Mouse (Mus musculus) brain, adult 2 months (tissue): ENCODE results near the gene Rpl7a.

Experiments used
- DNase-seq: peaks from one replicate; pipeline ENCODE4 v3.0.0; 2011; ENCODE audit warnings: low read depth, low spot score

The Rpl7a gene

DNA sequence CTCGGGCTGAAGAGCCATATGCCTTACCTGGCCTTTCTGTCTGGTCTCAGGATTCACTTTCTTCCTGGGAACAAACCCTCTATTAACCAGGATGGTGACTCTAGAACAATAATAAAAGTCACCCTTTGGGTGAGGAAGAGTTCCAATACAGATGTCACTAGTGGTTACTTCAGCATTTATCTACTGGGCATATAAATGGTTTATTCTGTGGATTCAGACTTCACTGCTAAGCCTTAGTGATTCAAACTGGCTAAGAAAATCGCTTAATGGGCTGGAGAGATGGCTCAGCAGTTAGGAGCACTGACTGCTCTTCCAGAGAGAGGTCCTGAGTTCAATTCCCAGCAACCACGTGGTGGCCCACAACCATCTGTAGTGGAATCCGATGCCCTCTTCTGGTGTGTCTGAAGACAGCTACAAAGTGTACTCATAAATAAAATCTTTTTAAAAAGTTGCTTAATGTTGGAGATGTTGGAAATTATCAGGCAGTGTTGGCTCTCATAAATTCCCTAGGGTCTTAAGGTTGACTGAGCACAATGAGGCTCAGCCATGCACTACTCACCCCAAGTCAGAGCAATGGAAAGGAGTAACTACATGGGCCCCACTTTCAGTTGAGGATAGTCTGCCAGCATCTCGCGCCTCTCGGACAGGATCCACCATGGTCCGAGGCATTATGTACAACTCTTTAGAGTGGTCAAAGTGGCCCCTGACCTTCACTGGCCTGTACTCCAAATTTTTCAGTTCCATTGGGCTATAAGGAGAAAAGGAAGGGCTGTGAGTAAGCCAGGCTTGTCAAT, 3.8 kb downstream of the Rpl7a start:
- DNase-seq = no peak

GRCm38 (mm10) chr2:26915927-26916728, 5.6 kb downstream of the Rpl7a start, which contains the start of the genes Surf2 and Surf1:
Gene Surf2, plus strand, starts transcription at chr2:26916367.
Gene Surf1, minus strand, starts transcription at chr2:26916530.
- peak; percentile 95 for DNase-seq

- no peak for DNase-seq
Observed at GRCm38 (mm10) chr2:26916738-26917137, 6.2 kb downstream of the Rpl7a start.

DNA sequence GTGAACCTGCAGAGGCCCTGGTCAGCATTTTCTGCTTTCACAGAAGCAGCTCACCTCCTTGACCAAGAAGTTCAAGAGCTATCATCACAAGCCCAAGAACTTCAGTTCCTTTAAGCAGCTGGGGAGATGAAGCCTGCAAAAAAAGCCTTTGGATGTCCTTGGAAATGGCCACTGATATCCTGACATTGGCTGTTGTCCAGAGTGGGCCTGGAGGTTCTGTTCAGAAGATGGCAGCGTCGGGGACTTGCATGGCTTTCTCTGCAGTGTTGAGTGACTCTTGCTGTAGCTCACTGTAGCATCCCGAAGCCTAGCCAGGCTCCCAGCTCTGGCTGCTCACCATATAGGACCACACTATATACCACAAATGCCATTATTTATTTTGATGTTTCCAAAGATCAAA, 9.1 kb downstream of the Rpl7a start:
- no peak for DNase-seq

GRCm38 (mm10) chr2:26920190-26920855, 9.8 kb downstream of the Rpl7a start:
- no peak for DNase-seq

DNA sequence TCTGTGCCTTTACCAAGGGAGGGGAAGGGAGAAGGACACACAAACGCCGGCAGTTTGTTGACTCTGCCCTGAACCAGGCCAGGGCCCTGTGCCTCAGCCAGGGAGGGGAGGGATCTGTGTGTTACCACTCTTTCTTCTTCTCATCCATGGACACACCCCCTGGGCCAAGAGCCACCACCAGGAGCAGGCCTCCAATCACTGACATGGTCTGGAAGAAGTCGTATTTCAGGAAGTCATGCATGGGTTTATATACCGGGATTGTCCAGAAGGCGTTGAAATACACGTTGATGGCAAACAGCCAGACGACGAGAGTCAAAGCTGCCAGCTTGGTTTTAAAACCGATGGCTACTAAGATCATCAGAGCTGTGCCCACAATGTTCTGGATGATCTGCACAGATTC, 11.2 kb downstream of the Rpl7a start:
- DNase-seq = no peak

DNA sequence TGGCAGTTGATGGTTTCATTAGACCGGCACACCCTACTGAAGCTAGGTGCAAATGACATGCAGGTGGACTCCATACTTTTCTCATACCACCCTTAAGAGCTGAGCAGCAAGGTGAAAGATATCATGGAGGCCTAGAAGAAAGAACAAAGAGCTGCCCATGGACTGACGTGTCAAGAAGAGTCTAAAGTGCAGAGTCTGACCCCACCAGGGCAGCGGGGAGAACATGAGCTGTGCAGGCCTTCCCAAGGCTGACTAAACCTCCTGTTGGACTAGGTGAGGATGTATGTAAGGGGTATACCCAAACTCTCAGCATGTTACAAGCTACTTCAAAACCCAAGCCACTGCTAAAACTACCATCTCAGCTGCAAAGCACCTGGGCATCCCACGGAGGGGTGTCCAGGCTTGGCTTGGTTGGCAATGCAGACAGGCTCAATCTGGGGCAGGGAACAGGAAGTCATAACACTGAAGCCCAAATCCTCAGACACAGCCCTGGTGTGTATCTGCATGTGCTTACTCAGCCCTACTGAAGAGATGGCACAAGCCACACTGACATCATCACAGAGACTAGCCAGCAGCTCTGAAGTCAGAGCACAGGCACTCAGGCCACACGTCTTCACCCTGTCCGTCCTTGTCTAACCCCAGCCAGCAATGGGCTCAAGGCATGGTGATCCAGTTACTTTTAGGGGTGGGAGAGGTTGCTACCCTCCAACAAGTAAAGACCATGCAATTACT, 17.3 kb downstream of the Rpl7a start:
- DNase-seq = no peak

- peak; percentile 91 for DNase-seq
Observed at GRCm38 (mm10) chr2:26930390-26930789, 19.8 kb downstream of the Rpl7a start.

GRCm38 (mm10) chr2:26932473-26933303, 22.1 kb downstream of the Rpl7a start:
- peak; percentile 39 for DNase-seq

- peak; percentile 96 for DNase-seq
Observed at GRCm38 (mm10) chr2:26933304-26934055, 22.9 kb downstream of the Rpl7a start, which contains the start of the genes Surf4 and Stkld1. Gene Surf4, minus strand, starts transcription at chr2:26933928. Gene Stkld1, plus strand, starts transcription at chr2:26934047.

- DNase-seq = no peak
Observed at GRCm38 (mm10) chr2:26935286-26935685, 24.7 kb downstream of the Rpl7a start.

GRCm38 (mm10) chr2:26936425-26936824, 25.9 kb downstream of the Rpl7a start:
- no peak for DNase-seq

GRCm38 (mm10) chr2:26941539-26941938, 31.0 kb downstream of the Rpl7a start:
- no peak for DNase-seq

GRCm38 (mm10) chr2:26943253-26943652, 32.7 kb downstream of the Rpl7a start:
- DNase-seq = no peak

DNA sequence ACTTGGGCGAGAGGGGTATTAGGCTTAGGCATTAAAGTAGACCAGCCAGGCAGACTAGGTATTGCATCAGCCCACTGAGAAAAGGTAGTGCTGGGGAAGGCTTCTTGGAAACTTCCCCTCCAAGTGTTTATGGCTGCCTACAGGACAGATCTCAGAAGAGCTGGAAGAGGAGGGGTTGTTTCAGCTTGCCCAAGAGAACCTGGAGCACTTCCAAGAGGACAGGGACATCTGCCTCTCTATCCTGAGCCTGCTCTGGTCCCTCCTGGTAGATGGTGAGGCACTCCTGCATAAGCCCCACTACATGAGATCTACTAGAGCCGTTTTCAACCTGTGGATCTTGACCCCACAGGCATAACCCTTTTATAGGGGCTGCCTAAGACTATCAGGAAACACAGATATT, 39.8 kb downstream of the Rpl7a start:
- peak; percentile 54 for DNase-seq

DNA sequence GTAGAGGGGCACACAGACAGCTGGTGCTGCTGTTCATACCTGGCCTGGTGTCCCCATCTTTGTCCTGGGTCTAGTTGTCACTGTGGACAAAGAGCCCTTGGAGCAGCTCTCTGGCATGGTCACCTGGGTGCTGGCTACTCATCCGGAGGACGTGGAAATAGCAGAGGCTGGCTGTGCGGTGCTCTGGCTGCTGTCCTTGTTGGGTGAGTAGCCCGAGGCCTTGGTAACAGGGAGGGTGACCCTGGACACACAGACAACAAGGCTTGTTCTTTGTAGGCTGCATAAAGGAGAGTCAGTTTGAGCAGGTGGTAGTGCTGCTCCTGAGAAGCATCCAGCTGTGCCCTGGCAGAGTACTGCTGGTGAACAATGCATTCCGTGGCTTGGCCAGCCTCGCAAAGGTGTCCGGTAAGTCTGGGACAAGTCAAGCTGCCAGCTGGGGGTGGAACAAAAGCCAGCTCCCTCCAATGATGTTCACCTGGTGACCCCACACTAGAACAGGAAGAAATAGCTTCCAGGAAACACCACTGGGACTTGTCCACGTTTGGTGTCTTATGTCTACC, 40.9 kb downstream of the Rpl7a start:
- peak; percentile 34 for DNase-seq

DNA sequence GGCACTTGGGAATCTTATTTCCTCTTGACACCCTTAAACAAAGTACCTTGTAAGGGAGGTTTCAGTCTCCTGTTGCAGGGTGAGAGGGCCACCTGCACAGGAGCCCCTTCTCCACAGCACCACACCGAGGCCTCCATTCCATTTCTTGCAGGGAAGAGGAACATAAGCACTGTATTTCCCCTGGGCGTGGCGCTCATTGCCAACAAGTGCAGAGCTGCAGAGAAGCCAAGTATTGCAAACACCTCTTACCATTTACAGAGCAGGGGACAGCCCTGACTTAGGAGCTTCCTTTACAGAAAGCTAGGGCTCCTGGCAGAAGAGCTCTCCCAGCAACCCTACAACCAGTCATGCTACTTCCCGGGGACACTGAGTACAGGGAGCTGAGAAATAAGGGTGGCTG, 41.6 kb downstream of the Rpl7a start:
- DNase-seq = no peak

DNA sequence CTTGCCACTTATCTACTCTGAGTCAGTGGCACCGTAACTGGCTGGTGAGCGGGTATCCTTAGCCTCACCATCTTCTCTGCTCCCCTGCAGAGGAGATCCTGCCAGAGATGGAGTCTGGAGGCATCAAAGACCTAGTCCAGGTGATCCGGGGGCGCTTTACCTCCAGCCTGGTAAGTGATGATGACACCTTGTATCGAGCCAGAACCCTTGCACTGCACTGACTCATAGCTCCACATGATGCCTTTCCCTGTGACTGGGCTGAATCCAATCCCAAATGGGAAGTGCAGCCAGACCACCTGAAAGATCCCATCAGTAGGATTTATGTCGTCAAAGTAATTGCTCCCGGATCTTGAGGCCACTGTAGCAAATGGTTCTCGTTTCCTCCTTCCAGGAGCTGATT, 42.3 kb downstream of the Rpl7a start:
- DNase-seq = peak; percentile 59

GRCm38 (mm10) chr2:26954735-26955395, 44.3 kb downstream of the Rpl7a start:
- DNase-seq = no peak
